Mouse (Mus musculus) embryonic facial prominence, embryonic 15.5 days (tissue): ENCODE measurements around the gene Washc3. TPM values are rescaled to one million over a fixed set of nuclear protein-coding genes. Genes with fewer than 3 reads are reported as not detected.

Experiments
- ATAC-seq: fragments of 200-750 bp; cut with Nextera tagmentation; 2 replicates; pipeline ENCODE4 v1.8.0; 2017; ENCODE audit warnings: low read depth, moderate TSS enrichment; ENCODE audit not compliant: insufficient number of reproducible peaks, low FRiP score, low TSS enrichment
- H3K27ac ChIP-seq: fragments of 300-500 bp; sonication (generic); replicated peaks from 2 replicates; pipeline ENCODE4 v1.5.1; 2015; ENCODE audit warnings: mild to moderate bottlenecking, inconsistent platforms
- H3K27me3 ChIP-seq: fragments of 300-500 bp; sonication (generic); 2 replicates; pipeline ENCODE4 v1.6.1; 2015; ENCODE audit warnings: inconsistent platforms
- H3K36me3 ChIP-seq: fragments of 300-500 bp; sonication (generic); 2 replicates; pipeline ENCODE4 v1.6.1; 2015; ENCODE audit warnings: mild to moderate bottlenecking, inconsistent platforms
- H3K4me1 ChIP-seq: fragments of 300-500 bp; sonication (generic); 2 replicates; pipeline ENCODE4 v1.6.1; 2015; ENCODE audit warnings: inconsistent platforms
- H3K4me2 ChIP-seq: fragments of 300-500 bp; sonication (generic); replicated peaks from 2 replicates; pipeline ENCODE4 v1.6.1; 2015; ENCODE audit warnings: mild to moderate bottlenecking, inconsistent platforms
- H3K4me3 ChIP-seq: fragments of 300-500 bp; sonication (generic); replicated peaks from 2 replicates; pipeline ENCODE4 v1.5.1; 2015; ENCODE audit warnings: mild to moderate bottlenecking, inconsistent platforms
- H3K9ac ChIP-seq: fragments of 300-500 bp; sonication (generic); 2 replicates; pipeline ENCODE4 v1.6.1; 2015; ENCODE audit warnings: inconsistent platforms
- H3K9me3 ChIP-seq: fragments of 300-500 bp; sonication (generic); replicated peaks from 2 replicates; pipeline ENCODE4 v1.6.1; 2016; ENCODE audit warnings: inconsistent platforms
- WGBS: fragments of 180-500 bp; shearing (Covaris S2); methylation state at CpG from one replicate; pipeline ENCODE4 v1.1.7; 2015; 5-methylcytosine and 5-hydroxymethylcytosine counted together
- polyA plus RNA-seq: library from polyadenylated mRNA; unstranded; fragments of >200 nt; fragmentation: Nextera tagmentation; extraction: Ambion mirVana; gene quantifications from 2 replicates; pipeline ENCODE4 v1.2.1, GENCODE M21; 2015

Gene Washc3
- polyA plus RNA-seq, 1 experiment from 2014 or later = 63.8 TPM

GRCm38 (mm10) chr10:88214800-88215514 lies 14.1 kb downstream of the Washc3 start:
- Histone ChIP-seq H3K27ac (no peak overlapping the region), H3K27me3 (no peaks in the 10 kb centered on the region), H3K4me3 (no peak overlapping the region), H3K9ac (no peak overlapping the region), H3K36me3 (peaks cover 5% of the 10 kb centered on the region; the same call in 1 of the 2 replicates), H3K4me1 (no peaks in the 10 kb centered on the region), H3K9me3 (no peaks in the 10 kb centered on the region), H3K4me2 (no peak overlapping the region)
- WGBS = 89% methylated on average over 20 of the region's 20 CpGs
- ATAC-seq = no peak

- 91% methylated on average over 3 of the region's 3 CpGs for WGBS
- Histone ChIP-seq H3K27ac (no peak overlapping the region), H3K4me1 (no peaks in the 10 kb centered on the region), H3K9me3 (no peaks in the 10 kb centered on the region), H3K4me2 (no peak overlapping the region), H3K4me3 (no peak overlapping the region), H3K27me3 (no peaks in the 10 kb centered on the region), H3K36me3 (peaks cover 5% of the 10 kb centered on the region; the same call in 1 of the 2 replicates), H3K9ac (no peak overlapping the region)
- no peak for ATAC-seq
Observed at GRCm38 (mm10) chr10:88218161-88218560, 17.3 kb downstream of the Washc3 start.

- H3K36me3 ChIP-seq = peaks cover 1% of the 10 kb centered on the region; the same call in 1 of the 2 replicates
- no peak overlapping the region for H3K4me3 ChIP-seq
- H3K9ac ChIP-seq = no peak overlapping the region
- 32% methylated on average over 5 of the region's 5 CpGs for WGBS
- H3K4me2 ChIP-seq = no peak overlapping the region
- ATAC-seq = no peak
- H3K4me1 ChIP-seq = no peaks in the 10 kb centered on the region
- H3K9me3 ChIP-seq = no peaks in the 10 kb centered on the region
- H3K27me3 ChIP-seq = no peaks in the 10 kb centered on the region
- H3K27ac ChIP-seq = peak overlapping the region; percentile 53; the same call in 1 of the 2 replicates
Observed at GRCm38 (mm10) chr10:88221718-88222117, 20.8 kb downstream of the Washc3 start.

- Histone ChIP-seq H3K4me3 (no peak overlapping the region), H3K4me2 (no peak overlapping the region), H3K36me3 (0 out of 2 replicates have a peak, but pooled peaks cover 10% of the 10 kb centered on the region), H3K27ac (no peak overlapping the region), H3K9me3 (no peaks in the 10 kb centered on the region), H3K9ac (no peak overlapping the region), H3K4me1 (no peaks in the 10 kb centered on the region), H3K27me3 (no peaks in the 10 kb centered on the region)
- ATAC-seq = no peak
- WGBS = 71% methylated on average over 5 of the region's 5 CpGs
Observed at GRCm38 (mm10) chr10:88225421-88225820, 24.5 kb downstream of the Washc3 start.

DNA sequence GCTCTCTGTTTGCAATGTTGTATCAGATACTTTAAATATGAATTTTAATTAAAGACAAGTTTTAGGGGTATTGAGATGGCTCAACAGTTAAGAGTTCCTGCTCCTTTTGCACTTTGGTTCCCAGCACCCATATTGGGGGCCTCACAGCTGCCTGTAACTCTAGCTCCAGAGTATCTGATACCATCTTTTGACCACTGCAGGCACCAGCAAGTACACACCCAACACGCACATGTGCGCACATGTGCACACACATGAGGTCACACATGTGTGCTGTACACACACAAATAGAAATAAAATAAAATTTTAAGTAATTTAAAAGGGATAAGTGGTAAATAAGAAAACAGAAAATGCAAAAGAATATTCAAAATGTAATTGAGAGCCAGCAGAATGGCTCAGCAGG lies 27.1 kb downstream of the Washc3 start:
- no peaks in the 10 kb centered on the region for H3K9me3 ChIP-seq
- no peak overlapping the region for H3K4me2 ChIP-seq
- no peak overlapping the region for H3K27ac ChIP-seq
- 93% methylated on average over 2 of the region's 2 CpGs for WGBS
- no peak overlapping the region for H3K9ac ChIP-seq
- no peaks in the 10 kb centered on the region for H3K27me3 ChIP-seq
- H3K4me3 ChIP-seq = no peak overlapping the region
- ATAC-seq = no peak
- H3K36me3 ChIP-seq = 0 out of 2 replicates have a peak, but pooled peaks cover 10% of the 10 kb centered on the region
- H3K4me1 ChIP-seq = no peaks in the 10 kb centered on the region

DNA sequence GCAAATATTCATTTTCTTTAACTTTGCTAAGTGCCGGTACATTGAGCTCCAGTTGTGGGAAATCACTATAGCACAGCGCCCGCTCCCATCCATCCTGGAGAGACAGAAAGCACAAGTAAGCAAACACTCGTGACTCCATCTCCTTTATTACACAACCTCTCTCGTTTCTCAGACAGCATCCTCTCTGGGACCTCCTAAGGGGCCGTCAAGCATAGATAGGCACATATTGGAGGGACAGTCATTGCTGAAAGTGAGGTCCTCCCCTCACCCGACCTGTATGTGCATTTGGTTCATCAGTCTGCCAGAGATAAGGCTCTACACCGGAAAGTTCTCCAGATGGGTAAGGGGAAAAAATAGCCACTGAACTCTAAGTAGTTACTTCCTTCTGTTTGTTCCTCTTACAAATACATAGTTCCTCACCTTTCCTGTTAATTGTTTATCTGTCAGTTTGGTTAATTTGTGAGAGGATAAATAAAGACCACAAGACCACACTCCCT lies 27.7 kb downstream of the Washc3 start:
- H3K27me3 ChIP-seq = no peaks in the 10 kb centered on the region
- H3K4me3 ChIP-seq = no peak overlapping the region
- no peaks in the 10 kb centered on the region for H3K4me1 ChIP-seq
- 0 out of 2 replicates have a peak, but pooled peaks cover 10% of the 10 kb centered on the region for H3K36me3 ChIP-seq
- 81% methylated on average over 8 of the region's 8 CpGs for WGBS
- no peaks in the 10 kb centered on the region for H3K9me3 ChIP-seq
- no peak overlapping the region for H3K4me2 ChIP-seq
- H3K9ac ChIP-seq = no peak overlapping the region
- ATAC-seq = no peak
- H3K27ac ChIP-seq = no peak overlapping the region

- H3K27ac ChIP-seq = 0 out of 2 replicates have a peak overlapping the region, but pooled peaks have one; percentile 44
- no peak for ATAC-seq
- H3K4me2 ChIP-seq = no peak overlapping the region
- no peak overlapping the region for H3K4me3 ChIP-seq
- WGBS = 47% methylated on average over 8 of the region's 8 CpGs
- H3K4me1 ChIP-seq = no peaks in the 10 kb centered on the region
- no peaks in the 10 kb centered on the region for H3K27me3 ChIP-seq
- H3K9ac ChIP-seq = no peak overlapping the region
- no peaks in the 10 kb centered on the region for H3K9me3 ChIP-seq
- H3K36me3 ChIP-seq = 0 out of 2 replicates have a peak, but pooled peaks cover 10% of the 10 kb centered on the region
Observed at GRCm38 (mm10) chr10:88231671-88232070, 30.8 kb downstream of the Washc3 start.

GRCm38 (mm10) chr10:88232765-88233164 lies 31.9 kb downstream of the Washc3 start:
- no peak overlapping the region for H3K4me2 ChIP-seq
- H3K4me3 ChIP-seq = no peak overlapping the region
- peaks cover 5% of the 10 kb centered on the region; the same call in 1 of the 2 replicates for H3K36me3 ChIP-seq
- no peak overlapping the region for H3K9ac ChIP-seq
- no peaks in the 10 kb centered on the region for H3K4me1 ChIP-seq
- WGBS = 88% methylated on average over 2 of the region's 2 CpGs
- no peak overlapping the region for H3K27ac ChIP-seq
- H3K9me3 ChIP-seq = no peaks in the 10 kb centered on the region
- H3K27me3 ChIP-seq = no peaks in the 10 kb centered on the region
- ATAC-seq = no peak

- no peaks in the 10 kb centered on the region for H3K27me3 ChIP-seq
- no peak overlapping the region for H3K4me2 ChIP-seq
- H3K27ac ChIP-seq = no peak overlapping the region
- H3K4me1 ChIP-seq = no peaks in the 10 kb centered on the region
- peaks cover 10% of the 10 kb centered on the region; the same call in 1 of the 2 replicates for H3K36me3 ChIP-seq
- H3K9ac ChIP-seq = no peak overlapping the region
- peak; percentile 65; the same call in 1 of the 2 replicates for ATAC-seq
- H3K9me3 ChIP-seq = no peaks in the 10 kb centered on the region
- WGBS = 43% methylated on average over 13 of the region's 13 CpGs
- no peak overlapping the region for H3K4me3 ChIP-seq
Observed at GRCm38 (mm10) chr10:88244681-88245080, 43.8 kb downstream of the Washc3 start.

GRCm38 (mm10) chr10:88250300-88250699 lies 49.4 kb downstream of the Washc3 start:
- 63% methylated on average over 3 of the region's 3 CpGs for WGBS

GRCm38 (mm10) chr10:88252121-88252862 lies 51.4 kb downstream of the Washc3 start:
- H3K9me3 ChIP-seq = no peaks in the 10 kb centered on the region
- no peaks in the 10 kb centered on the region for H3K36me3 ChIP-seq
- H3K4me2 ChIP-seq = no peak overlapping the region
- H3K4me1 ChIP-seq = no peaks in the 10 kb centered on the region
- no peak overlapping the region for H3K27ac ChIP-seq
- H3K27me3 ChIP-seq = no peaks in the 10 kb centered on the region
- H3K4me3 ChIP-seq = no peak overlapping the region
- no peak overlapping the region for H3K9ac ChIP-seq
- ATAC-seq = no peak
- 68% methylated on average over 9 of the region's 9 CpGs for WGBS

More at GRCm38 (mm10) chr10:88250300-88250699, 49.4 kb downstream of the Washc3 start:
- no peak overlapping the region for H3K27ac ChIP-seq
- H3K4me3 ChIP-seq = no peak overlapping the region
- H3K9ac ChIP-seq = no peak overlapping the region
- no peak overlapping the region for H3K4me2 ChIP-seq
- H3K9me3 ChIP-seq = no peaks in the 10 kb centered on the region
- H3K27me3 ChIP-seq = no peaks in the 10 kb centered on the region
- H3K4me1 ChIP-seq = no peaks in the 10 kb centered on the region
- ATAC-seq = no peak
- H3K36me3 ChIP-seq = no peaks in the 10 kb centered on the region
